Mouse (Mus musculus) hindlimb bud, embryonic 11.5 days (tissue): ENCODE measurements around the gene Sppl2b.
A peak's percentile ranks its signal among the peaks of the same experiment; 100 is the strongest.
"Not testable (repeated sequence)": the region's sequence is repeated elsewhere in the genome, so short reads cannot be mapped to it uniquely, and the experiment has no call there.

ENCODE experiments used
- DNase-seq: peaks from one replicate; pipeline ENCODE4 v3.0.0-alpha.2; 2012; ENCODE audit warnings: low read depth, low spot score; ENCODE audit errors: extremely low spot score

Gene Sppl2b

GRCm38 (mm10) chr10:80823847-80824643 lies 31.0 kb upstream of the Sppl2b start:
- no peak for DNase-seq

DNA sequence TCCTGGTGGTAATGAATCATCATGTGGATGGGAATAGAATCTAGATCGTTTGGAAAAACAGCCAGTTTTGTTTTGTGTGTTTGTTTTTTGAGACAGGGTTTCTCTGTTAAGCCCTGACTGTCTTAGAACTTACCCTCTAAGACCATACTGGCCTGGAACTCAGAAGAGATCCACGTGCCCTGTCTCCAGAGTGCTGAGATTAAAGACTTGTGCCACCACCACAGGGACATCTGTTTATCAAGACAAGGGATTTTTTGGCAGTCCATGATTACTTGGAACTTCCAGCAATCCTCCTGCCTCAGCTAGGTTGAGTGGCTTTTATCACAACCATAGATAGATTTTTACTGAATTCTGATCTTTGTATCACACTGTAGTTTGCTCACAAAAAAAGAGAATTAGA lies 30.2 kb upstream of the Sppl2b start:
- no peak for DNase-seq

GRCm38 (mm10) chr10:80826151-80827062 lies 28.7 kb upstream of the Sppl2b start, which contains the start of gene Oaz1:
TSS of gene Oaz1 (plus strand) at chr10:80826656.
- DNase-seq: peak; percentile 98

DNA sequence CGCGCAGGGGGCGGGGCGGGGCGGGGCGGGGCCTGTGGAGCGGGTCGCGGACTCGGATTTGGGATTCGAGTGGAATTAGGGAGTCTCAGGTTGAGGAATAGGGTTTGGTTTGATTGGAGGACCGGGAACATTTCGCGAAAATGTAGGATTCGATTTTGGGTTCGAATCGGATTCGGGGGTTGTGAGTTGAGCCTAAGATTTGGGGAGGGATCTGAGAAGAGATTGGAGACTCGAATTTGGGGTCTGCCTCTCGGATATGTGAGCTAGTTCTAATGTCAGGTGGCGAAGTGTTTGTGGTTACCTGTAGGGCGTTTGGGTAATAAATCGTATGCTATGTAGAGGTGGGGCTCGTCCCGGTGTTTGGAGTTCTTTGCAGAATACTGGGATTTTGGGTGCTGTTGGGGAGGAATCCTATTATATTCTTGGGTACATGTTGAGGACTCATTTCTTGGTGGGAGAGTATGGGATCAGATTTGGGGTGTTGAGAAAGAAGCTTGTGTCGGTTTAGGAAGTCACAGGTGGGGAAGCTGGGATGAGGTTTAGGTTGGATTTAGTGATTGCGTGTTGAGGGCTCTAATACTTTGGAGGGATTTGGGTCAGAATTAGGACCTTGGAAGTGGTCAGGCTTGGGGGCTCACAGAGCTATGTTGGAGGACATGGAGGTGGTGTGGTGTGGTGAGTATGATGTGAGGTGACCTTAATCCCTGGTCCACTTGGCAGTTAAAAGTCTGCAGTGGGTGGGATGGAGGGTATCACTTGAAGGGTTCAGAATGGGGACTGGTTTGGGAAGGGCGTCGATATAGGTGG lies 27.8 kb upstream of the Sppl2b start:
- no peak for DNase-seq

- DNase-seq: no peak
Observed at GRCm38 (mm10) chr10:80827870-80828420, 27.1 kb upstream of the Sppl2b start.

- not testable (repeated sequence) for DNase-seq
Observed at GRCm38 (mm10) chr10:80828587-80828986, 26.5 kb upstream of the Sppl2b start.

GRCm38 (mm10) chr10:80829359-80830278 lies 25.5 kb upstream of the Sppl2b start:
- DNase-seq: no peak

DNA sequence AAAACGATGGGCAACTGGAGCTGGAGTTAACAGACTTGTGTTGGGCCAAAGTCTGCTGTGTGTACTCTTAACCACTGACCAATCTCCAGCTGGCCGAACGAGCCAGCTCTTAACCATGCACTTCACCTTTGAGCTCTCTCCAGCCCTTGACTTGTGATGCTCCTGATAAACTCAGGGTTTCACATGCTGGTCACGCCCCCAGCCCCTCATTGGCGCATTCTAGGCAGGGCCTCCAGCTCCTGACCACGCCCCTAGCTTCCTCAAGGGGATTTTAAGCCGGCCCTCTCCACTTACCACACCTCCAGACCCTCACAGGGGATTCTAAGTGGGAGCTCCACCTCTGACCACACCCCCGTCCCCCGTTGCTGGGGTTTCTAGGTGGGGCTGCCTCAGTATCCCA lies 23.9 kb upstream of the Sppl2b start:
- no peak for DNase-seq

DNA sequence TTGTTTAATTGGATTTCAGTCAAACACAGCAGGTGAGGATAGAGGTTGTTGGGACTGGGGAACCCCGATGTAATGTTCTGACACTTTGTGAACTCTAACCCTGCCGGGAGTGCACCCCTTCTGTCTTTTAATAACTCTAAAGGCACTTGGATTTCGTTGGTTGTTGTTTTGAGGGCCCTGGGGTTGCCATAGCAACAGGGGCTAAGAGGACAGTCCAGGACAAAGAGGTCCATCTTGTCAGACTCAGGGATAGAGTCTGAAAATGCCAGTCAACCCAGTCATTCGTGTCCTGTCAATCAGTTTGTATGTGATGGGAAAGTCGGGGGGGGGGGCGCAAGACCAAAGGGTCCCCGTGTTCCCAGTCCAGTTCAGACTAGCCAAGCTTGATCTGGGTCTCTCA lies 22.3 kb upstream of the Sppl2b start:
- no peak for DNase-seq

GRCm38 (mm10) chr10:80835617-80836016 lies 19.5 kb upstream of the Sppl2b start:
- no peak for DNase-seq

DNA sequence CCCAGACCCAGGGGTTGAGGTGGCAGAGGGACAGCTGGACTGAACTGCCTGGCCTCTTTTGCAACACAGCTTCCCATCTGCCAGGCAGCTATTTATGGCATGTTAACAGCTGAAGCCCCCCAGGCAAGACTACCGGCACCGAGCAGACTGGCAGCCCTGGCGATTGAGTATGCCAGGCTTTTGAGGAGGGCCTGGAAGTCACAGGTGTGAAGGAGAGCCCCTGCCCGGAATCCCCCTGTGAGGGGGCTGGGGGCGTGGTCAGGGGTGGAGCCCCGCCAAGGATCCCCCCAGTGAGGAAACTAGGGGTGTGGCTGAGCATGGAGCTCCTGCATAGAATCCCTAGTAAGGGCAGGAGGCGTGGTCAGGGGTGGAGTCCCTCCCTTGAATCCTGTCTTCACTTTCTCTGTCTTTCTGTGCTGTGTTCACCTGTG lies 18.1 kb upstream of the Sppl2b start:
- DNase-seq: no peak

DNA sequence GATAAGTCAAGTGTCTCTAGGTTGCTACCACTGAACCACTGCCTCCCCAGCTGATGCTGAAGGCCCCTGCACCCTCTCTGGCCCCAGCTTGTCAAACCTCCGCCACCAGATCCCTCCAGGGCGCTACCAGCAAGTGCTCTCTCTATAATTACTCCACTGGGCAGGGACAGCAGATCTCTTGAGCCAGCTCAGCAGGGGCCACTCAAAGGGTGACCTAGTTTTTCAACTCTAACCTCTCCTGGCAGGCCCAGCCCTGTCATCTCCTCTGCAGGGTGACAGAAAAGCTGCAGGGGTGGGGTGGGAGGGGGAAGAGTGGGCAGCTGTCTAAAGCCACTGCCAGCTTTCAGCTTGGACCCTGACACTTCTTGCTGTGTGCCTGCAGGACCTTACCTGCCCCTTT lies 17.2 kb upstream of the Sppl2b start:
- DNase-seq: no peak

DNA sequence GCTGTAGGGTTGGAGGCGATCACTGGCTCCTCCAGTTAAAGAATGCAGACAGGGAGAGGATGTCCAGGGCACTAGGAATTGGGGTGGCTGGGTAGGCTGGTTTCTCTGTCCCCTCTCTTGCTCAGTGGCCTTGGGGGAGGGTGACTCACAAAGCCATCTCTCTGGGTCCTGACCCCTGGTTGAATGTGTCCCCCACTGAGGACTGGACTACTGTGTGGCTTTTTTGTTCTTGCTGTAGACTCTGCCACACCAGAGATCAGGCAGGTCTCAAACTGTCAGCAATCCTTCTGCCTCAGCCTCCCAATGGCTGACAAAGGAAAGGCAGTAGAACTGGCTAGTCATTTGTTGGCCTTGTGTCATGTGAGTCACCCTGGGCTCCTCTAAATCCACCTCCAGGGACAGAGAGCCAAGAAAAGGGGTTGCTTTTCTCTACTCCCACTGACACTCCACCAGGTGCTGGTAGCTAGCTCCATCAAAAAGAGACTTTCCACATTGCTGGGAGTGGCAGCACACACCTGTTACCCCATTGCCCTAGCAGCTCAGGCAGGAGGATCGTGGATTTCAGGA lies 16.6 kb upstream of the Sppl2b start:
- DNase-seq: no peak

DNA sequence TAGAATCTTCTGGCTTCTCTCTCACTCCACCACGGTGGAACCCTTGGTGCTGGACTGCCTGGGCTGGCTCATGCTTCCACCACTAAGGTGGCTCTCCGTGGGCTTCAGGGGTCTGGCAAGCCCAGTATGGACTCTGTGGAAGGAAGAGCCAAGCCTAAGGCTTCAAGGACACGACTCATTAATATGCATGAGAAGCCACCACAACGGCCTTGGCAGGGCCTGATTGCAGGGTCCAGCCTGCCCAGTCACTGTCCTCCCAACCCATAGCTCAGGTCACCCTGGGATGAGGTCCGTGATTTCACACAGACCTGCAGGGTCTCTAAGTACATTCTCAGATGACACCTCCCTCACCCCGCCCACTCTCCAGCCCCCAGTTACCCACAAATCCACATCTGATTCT lies 15.2 kb upstream of the Sppl2b start:
- DNase-seq: no peak

DNA sequence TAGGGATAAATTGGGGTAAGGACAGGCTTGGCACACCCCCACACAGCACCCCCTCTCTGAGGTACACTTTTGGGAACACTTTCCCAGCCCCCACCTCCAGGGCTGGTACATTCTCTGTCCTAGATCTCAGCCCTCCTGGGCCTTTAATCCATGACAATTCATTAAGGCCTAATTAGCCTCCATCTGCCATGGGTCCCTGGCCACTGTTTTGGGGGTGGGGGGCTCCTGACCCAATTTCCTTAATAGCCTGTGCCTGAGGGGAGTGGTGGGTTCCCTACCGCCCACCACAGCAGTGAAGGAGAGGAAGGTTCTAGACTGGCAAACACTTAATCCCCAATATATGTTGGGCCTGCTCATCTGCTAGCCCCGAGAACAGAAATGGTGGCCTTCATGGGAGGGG lies 13.4 kb upstream of the Sppl2b start:
- no peak for DNase-seq

- DNase-seq: no peak
Observed at GRCm38 (mm10) chr10:80842334-80842733, 12.7 kb upstream of the Sppl2b start.

DNA sequence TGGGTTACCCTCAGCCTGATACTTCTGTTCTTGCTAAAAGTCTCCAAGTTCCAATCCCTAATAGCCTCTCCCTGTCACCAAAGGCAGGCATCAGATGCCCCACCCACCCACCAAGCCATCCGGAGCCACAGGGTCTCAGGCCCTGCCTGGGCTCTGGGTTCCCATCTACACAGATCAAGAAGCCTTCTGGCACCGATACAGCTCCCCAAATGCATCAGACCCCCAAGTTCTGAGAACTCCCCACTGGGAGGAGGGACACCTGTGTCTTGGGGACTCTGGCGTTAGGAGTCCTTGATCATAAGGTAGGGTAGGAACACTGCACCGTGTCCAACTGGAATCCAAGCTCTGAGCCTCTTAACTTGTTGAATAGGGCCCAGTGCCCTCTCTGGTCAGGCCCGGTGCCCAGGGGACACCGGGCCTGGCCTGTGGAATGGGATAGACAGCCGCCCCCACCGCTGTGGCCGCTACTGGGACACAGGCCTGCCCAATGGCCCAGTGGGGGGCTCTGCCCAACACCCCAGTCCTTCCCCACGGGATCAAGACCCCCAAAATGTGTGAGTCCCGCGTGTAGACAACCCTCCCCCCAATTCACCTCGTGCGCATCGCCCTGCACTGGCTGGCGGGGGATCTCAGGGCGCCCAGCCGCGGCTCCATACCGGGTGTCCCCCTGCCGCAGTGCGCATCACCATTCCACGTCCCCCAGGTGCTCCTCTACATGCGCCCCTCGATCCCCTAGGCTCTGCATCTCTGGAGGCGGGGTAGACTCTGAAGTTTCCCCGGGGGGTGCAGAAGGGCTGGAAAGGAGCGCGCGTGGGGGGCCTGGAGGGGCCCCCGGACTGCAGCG lies 11.8 kb upstream of the Sppl2b start:
- no peak for DNase-seq

GRCm38 (mm10) chr10:80843931-80844547 lies 11.0 kb upstream of the Sppl2b start, which contains the start of gene Lingo3:
TSS of gene Lingo3 (minus strand) at chr10:80844039.
- no peak for DNase-seq
